Mouse (Mus musculus) megakaryocyte, embryonic 14.5 days (primary cell): ENCODE results near the gene F930015N05Rik.

Experiments
- FLI1 ChIP-seq: IDR thresholded peaks from 2 replicates; pipeline ENCODE4 v1.6.1; 2012; ENCODE audit warnings: low read length, inconsistent platforms, mixed read lengths
- GATA1 ChIP-seq: IDR thresholded peaks from 3 replicates; pipeline ENCODE4 v1.6.1; 2012; ENCODE audit warnings: mixed read lengths, low read length, inconsistent platforms, borderline replicate concordance

GRCm38 (mm10) chr11:64436412-64436727, at the start of gene F930015N05Rik:
- TF ChIP-seq GATA1 (no peak), FLI1 (no peak)
